Mouse (Mus musculus): ENCODE measurements at regions not wholly inside any gene's neighbourhood (a gene's known extent, or its start where the extent isn't known, plus 50 kb on each side); places are given as distances from the start of the nearest gene placed in this dataset.

DNA sequence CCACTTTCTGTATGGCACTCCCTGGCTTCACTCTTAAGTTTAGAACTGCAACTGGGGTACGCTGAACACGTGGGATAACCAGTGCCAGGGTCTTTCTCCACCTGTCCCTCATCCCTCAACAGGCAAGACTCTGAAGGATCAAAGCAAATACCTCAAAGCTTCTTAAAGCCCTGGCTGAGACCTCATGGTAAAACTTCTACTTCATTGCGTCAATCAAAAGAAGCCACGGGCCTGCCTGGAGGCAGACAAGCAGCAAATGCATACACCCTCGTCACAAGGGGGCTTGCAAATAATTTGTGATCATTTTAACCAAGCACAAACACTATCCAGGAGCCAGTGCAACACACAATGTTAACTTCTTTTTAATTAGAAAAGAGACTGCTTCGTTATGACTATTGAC, 387.0 kb upstream of the Slc7a11 start:
- TF ChIP-seq POLR2AphosphoS5 (IDR thresholded peaks at IDR 0.05; ENCODE audit: insufficient replicate concordance, low read depth, low read length) (no peak), CTCF (IDR thresholded peaks at IDR 0.05; ENCODE audit: low read depth, low read length) (no peak), TAL1 (conservative IDR thresholded peaks at IDR 0.05; ENCODE audit: low read depth, low read length) (no peak), GATA2 (IDR thresholded peaks at IDR 0.05; ENCODE audit: borderline replicate concordance, low read depth, low read length) (no peak), GATA1 (IDR thresholded peaks at IDR 0.05; ENCODE audit: borderline replicate concordance, low read length) (no peak)
